Mouse (Mus musculus) liver, adult 10 weeks (tissue): ENCODE data around the gene Olfr137. TPM values are rescaled to one million over a fixed set of nuclear protein-coding genes. Genes with fewer than 3 reads are reported as not detected.

Experiments used
- polyA plus RNA-seq: library from polyadenylated mRNA; stranded (reverse); fragments of 350-450 nt; fragmentation: Illumina TruSeq; extraction: RNeasy Lipid Tissue Mini Kit (QIAGEN cat#74804); gene quantifications from one replicate; pipeline ENCODE4 v1.2.3, GENCODE M21; 2014; ENCODE audit warnings: low read depth, low replicate concordance

The Olfr137 gene
- not detected for polyA plus RNA-seq

DNA sequence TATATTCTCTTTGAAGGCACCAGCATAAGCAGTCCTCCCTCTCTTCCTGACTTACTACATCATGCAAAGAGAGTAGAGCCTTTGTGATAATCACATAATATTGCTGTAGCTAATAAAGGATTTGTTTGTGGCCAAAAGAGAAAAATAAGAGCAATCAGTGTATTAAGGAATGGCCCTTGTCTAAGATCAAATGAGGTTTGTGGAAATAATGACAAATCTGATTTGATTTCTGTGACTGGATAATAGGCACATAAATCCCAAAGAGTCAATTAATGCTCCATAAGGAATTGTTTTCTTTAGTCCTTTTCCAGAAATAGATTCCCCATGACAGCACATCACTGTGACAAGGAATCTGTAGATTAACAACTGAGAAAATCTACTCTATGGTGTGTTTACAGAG is at the start of gene Olfr137:
TSS of gene Olfr137 (minus strand) at position 101 of the 400 bp plus-strand sequence.

DNA sequence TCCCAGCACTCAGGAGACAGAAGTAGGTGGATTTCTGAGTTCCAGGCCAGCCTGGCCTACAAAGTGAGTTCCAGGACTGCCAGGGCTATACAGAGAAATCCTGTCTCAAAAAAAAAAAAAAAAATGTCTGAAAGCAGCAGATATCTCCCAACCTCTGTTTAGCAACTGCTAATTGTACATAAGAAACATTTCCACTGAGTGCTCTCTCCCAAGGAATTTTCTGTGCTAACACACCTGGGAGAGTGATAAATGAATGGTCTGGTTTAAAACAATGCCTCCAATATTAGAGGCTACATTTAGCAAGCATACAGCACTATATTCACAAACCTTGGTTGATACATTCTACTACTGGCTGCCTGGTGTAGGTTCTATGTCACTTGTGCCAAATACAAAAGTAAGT is 22.2 kb upstream of the Olfr137 start, which contains the start of gene Olfr136:
TSS of gene Olfr136 (plus strand) at position 301 of the 400 bp plus-strand sequence.

GRCm38 (mm10) chr17:38260735-38261134 is 46.6 kb downstream of the Olfr137 start, which contains the start of gene Olfr138:
Gene Olfr138, plus strand, starts transcription at chr17:38261035.

Other genes with a start within 250 kb of the Olfr137 start
- gene Olfr129, start 247.5 kb downstream of the Olfr137 start, polyA plus RNA-seq, result not detected
- not detected for gene Olfr130, start 243.6 kb downstream of the Olfr137 start, polyA plus RNA-seq
- gene Olfr131, start 218.9 kb downstream of the Olfr137 start, polyA plus RNA-seq, result not detected
- not detected for gene Olfr132, start 173.0 kb downstream of the Olfr137 start, polyA plus RNA-seq
- gene Olfr133, start 162.3 kb downstream of the Olfr137 start, polyA plus RNA-seq, result not detected
- gene Olfr134, start 136.2 kb downstream of the Olfr137 start, polyA plus RNA-seq, result not detected
- gene Olfr135, start 103.2 kb downstream of the Olfr137 start, polyA plus RNA-seq, result not detected
- gene Olfr138, start 46.5 kb downstream of the Olfr137 start, polyA plus RNA-seq, result not detected
- gene Olfr136, start 22.3 kb upstream of the Olfr137 start, polyA plus RNA-seq, result not detected
- gene Esp36, start 112.6 kb upstream of the Olfr137 start, polyA plus RNA-seq, result not detected
- not detected for gene Esp34, start 246.6 kb upstream of the Olfr137 start, polyA plus RNA-seq